Mouse (Mus musculus): Measurements from ENCODE around the gene Epha7. TPM values are rescaled to one million over a fixed set of nuclear protein-coding genes. Genes with fewer than 3 reads are reported as not detected.

Epha7 gene
- polyA plus RNA-seq, 1 experiment from 2014 or later: 68.6 TPM

DNA sequence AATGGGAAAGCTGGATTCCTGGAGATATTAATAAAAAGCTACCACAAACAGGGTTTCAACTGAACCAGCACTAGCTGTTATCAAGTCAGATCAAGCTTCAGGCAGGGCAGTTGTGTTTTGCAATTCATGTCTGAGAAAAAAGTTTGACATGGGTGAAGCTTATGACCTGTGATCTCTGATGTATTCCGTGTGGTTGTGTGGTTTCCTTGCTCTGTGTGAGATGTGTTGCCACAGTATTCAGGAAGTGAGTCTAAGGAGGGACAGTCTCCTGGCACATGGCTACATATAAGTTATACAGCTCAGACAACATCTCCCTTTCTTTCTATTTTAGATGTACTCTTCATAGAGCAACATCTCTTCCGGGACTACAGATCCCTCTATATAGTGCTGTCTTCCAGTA is 99.1 kb downstream of the Epha7 start:
- Histone ChIP-seq H3K4me3 (ENCODE audit: low read depth, low read length) (no peak overlapping the region), H3K27ac (ENCODE audit: low read length) (no peak overlapping the region), H3K9ac (ENCODE audit: low read depth, low read length) (no peak overlapping the region), H3K27me3 (ENCODE audit: control insufficient read depth, insufficient read depth, low read depth, low read length) (no peaks in the 10 kb centered on the region), H3K9me3 (replicated peaks; ENCODE audit: control insufficient read depth, low read length, poor library complexity, severe bottlenecking) (no peaks in the 10 kb centered on the region), H3K4me1 (ENCODE audit: control insufficient read depth, insufficient read depth, low read length) (no peaks in the 10 kb centered on the region), H3K4me2 (ENCODE audit: low read length) (no peak overlapping the region), H3K36me3 (ENCODE audit: control insufficient read depth, insufficient read depth, low read length) (no peaks in the 10 kb centered on the region)
- no peak for ATAC-seq
- WGBS: 90% methylated on average over 2 of the region's 2 CpGs

DNA sequence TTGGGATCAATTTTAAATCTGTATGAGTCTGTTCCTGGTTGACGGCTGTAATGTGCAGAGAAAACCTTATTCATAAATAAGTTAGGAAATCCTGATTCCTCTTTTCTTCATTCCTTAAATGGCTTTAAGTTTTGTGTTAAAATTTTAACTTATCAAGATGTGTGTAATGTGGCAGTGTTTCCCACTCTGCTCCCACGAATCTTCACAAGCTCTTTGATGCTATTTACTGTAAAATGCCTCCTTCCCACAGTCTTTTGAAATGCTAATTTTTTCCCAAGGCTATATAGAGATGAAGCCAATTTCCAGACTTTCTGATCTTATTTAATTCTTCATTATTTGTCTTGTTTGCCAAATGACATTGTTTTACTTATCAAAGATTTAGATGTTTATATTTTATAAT is 100.7 kb downstream of the Epha7 start:
- Histone ChIP-seq H3K4me2 (ENCODE audit: low read length) (no peak overlapping the region), H3K9me3 (replicated peaks; ENCODE audit: control insufficient read depth, low read length, poor library complexity, severe bottlenecking) (no peaks in the 10 kb centered on the region), H3K9ac (ENCODE audit: low read depth, low read length) (no peak overlapping the region), H3K27ac (ENCODE audit: low read length) (no peak overlapping the region), H3K4me3 (ENCODE audit: low read depth, low read length) (no peak overlapping the region), H3K27me3 (ENCODE audit: control insufficient read depth, insufficient read depth, low read depth, low read length) (no peaks in the 10 kb centered on the region), H3K4me1 (ENCODE audit: control insufficient read depth, insufficient read depth, low read length) (no peaks in the 10 kb centered on the region), H3K36me3 (ENCODE audit: control insufficient read depth, insufficient read depth, low read length) (no peaks in the 10 kb centered on the region)
- WGBS: 31% methylated on average over 2 of the region's 2 CpGs
- no peak for ATAC-seq

DNA sequence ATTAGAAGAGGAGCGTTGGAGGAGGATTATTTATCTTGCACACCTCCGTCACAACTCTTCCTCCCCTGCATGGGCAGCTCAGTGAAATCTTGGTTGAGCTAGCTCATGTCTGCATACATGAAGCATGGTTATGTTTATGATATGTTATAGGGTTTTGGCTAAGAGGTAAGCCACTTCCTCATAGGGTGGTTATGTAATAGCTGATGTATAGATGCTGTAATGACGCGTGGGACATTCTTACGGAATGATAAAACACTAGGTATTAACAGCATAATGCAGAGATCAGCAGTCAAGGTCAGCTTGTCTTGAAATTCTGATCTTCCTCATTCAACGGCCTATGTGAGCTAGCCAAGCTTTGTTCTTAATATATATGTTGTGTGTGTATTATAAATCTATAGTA is 107.7 kb downstream of the Epha7 start:
- H3K9ac ChIP-seq (ENCODE audit: low read depth, low read length): no peak overlapping the region
- H3K4me2 ChIP-seq (ENCODE audit: low read length): no peak overlapping the region
- ATAC-seq: no peak
- no peaks in the 10 kb centered on the region; the same call in 1 of the 2 replicates for H3K4me1 ChIP-seq (ENCODE audit: control insufficient read depth, insufficient read depth, low read length)
- H3K27me3 ChIP-seq (ENCODE audit: control insufficient read depth, insufficient read depth, low read depth, low read length): no peaks in the 10 kb centered on the region
- H3K4me3 ChIP-seq (ENCODE audit: low read depth, low read length): no peak overlapping the region
- WGBS: 85% methylated on average over 6 of the region's 6 CpGs
- no peaks in the 10 kb centered on the region for H3K9me3 ChIP-seq (replicated peaks; ENCODE audit: control insufficient read depth, low read length, poor library complexity, severe bottlenecking)
- H3K27ac ChIP-seq (ENCODE audit: low read length): no peak overlapping the region
- H3K36me3 ChIP-seq (ENCODE audit: control insufficient read depth, insufficient read depth, low read length): no peaks in the 10 kb centered on the region

DNA sequence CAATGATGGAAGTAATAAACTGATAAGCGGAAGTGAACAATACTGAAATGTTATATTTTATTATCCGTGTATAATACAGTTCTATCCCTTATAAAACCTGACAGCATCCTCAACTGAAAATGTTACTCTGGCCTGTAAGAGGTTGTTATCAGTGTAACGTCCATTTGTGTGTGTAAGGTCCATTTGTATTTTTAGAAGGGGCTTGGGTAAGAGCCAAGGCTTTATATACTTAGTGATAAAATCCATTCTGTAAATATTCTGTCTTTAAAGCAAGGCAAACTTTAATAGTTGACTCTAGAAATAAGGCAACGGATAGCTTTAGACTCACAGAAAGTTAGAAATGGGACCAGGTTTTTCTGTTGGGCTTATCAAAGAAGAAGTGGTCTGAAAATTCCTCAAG is 113.1 kb downstream of the Epha7 start:
- no peak overlapping the region for H3K9ac ChIP-seq (ENCODE audit: low read depth, low read length)

DNA sequence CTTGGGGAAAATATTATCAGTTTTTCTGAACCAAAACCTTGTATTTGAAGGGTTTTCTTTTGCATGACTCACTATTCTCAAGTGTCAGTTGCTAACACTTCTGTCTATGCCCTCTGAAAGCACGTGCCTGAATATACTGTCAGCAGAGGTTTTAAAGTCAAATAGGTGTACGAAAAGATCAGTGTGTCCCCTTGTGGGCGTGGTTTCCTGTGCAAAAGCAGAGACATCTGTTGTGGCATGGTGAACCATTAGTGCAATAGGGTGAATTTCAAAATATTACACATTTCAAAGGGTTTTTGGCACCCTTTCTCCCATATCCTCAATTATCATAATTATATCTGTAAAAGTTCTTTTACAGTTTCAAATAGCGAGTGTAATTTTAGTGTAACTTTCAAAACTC is 120.5 kb downstream of the Epha7 start:
- Histone ChIP-seq H3K9me3 (replicated peaks; ENCODE audit: control insufficient read depth, low read length, poor library complexity, severe bottlenecking) (no peaks in the 10 kb centered on the region), H3K4me2 (ENCODE audit: low read length) (no peak overlapping the region), H3K4me1 (ENCODE audit: control insufficient read depth, insufficient read depth, low read length) (peaks cover 7% of the 10 kb centered on the region), H3K9ac (ENCODE audit: low read depth, low read length) (no peak overlapping the region), H3K36me3 (ENCODE audit: control insufficient read depth, insufficient read depth, low read length) (no peaks in the 10 kb centered on the region), H3K4me3 (ENCODE audit: low read depth, low read length) (no peak overlapping the region), H3K27me3 (ENCODE audit: control insufficient read depth, insufficient read depth, low read depth, low read length) (no peaks in the 10 kb centered on the region), H3K27ac (ENCODE audit: low read length) (no peak overlapping the region)
- ATAC-seq: no peak
- 92% methylated on average over 4 of the region's 4 CpGs for WGBS

More for the DNA sequence above, 113.1 kb downstream of the Epha7 start:
- Histone ChIP-seq H3K36me3 (ENCODE audit: control insufficient read depth, insufficient read depth, low read length) (no peaks in the 10 kb centered on the region), H3K4me3 (ENCODE audit: low read depth, low read length) (no peak overlapping the region), H3K27me3 (ENCODE audit: control insufficient read depth, insufficient read depth, low read depth, low read length) (no peaks in the 10 kb centered on the region), H3K4me2 (ENCODE audit: low read length) (no peak overlapping the region), H3K27ac (ENCODE audit: low read length) (no peak overlapping the region), H3K9me3 (replicated peaks; ENCODE audit: control insufficient read depth, low read length, poor library complexity, severe bottlenecking) (no peaks in the 10 kb centered on the region), H3K4me1 (ENCODE audit: control insufficient read depth, insufficient read depth, low read length) (no peaks in the 10 kb centered on the region)
- no peak for ATAC-seq
- 89% methylated on average over 4 of the region's 4 CpGs for WGBS

DNA sequence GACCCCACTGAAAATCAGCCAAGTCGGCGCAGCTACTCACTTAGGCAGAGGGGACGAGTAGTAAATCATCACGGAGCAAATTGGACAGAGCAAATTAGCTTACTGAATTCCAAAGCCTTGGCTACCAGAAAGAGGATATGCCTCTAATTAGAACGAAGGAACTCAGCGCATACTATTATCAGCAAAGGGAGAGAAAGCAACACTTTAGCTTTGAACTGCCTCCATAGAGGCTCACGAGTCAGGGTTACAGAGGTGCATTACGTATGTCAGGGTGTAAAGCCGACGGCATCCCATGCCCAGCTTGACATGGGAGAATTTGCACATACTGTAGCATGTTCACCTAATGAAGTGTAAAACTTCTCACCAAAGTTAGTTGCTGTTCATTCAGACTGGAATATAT is 121.9 kb downstream of the Epha7 start:
- no peak overlapping the region for H3K4me3 ChIP-seq (ENCODE audit: low read depth, low read length)
- H3K4me2 ChIP-seq (ENCODE audit: low read length): no peak overlapping the region
- H3K27me3 ChIP-seq (ENCODE audit: control insufficient read depth, insufficient read depth, low read depth, low read length): no peaks in the 10 kb centered on the region
- no peak overlapping the region for H3K27ac ChIP-seq (ENCODE audit: low read length)
- H3K9ac ChIP-seq (ENCODE audit: low read depth, low read length): no peak overlapping the region
- no peaks in the 10 kb centered on the region for H3K9me3 ChIP-seq (replicated peaks; ENCODE audit: control insufficient read depth, low read length, poor library complexity, severe bottlenecking)
- no peaks in the 10 kb centered on the region for H3K36me3 ChIP-seq (ENCODE audit: control insufficient read depth, insufficient read depth, low read length)
- WGBS: 43% methylated on average over 10 of the region's 10 CpGs
- no peak for ATAC-seq
- H3K4me1 ChIP-seq (ENCODE audit: control insufficient read depth, insufficient read depth, low read length): peaks cover 7% of the 10 kb centered on the region

DNA sequence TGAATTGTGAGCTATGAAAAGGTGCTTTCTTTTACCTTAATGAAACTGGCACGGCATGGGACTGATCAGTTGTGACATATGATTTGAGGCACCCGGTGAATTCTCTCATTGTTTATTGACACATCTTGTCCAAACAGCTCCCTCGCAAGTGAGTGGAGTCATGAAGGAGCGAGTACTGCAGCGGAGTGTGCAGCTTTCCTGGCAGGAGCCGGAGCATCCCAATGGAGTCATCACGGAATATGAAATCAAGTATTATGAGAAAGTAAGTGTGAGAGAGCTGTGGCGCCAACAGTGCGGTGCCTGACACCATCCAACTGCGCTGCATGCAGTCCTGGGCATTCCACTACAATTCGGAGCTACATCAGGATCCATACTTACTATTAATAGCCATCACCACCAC is 122.6 kb downstream of the Epha7 start:
- Histone ChIP-seq H3K27me3 (ENCODE audit: control insufficient read depth, insufficient read depth, low read depth, low read length) (no peaks in the 10 kb centered on the region), H3K9me3 (replicated peaks; ENCODE audit: control insufficient read depth, low read length, poor library complexity, severe bottlenecking) (no peaks in the 10 kb centered on the region), H3K27ac (ENCODE audit: low read length) (no peak overlapping the region), H3K36me3 (ENCODE audit: control insufficient read depth, insufficient read depth, low read length) (no peaks in the 10 kb centered on the region), H3K4me2 (ENCODE audit: low read length) (peak overlapping the region; percentile 45), H3K9ac (ENCODE audit: low read depth, low read length) (no peak overlapping the region), H3K4me1 (ENCODE audit: control insufficient read depth, insufficient read depth, low read length) (peaks cover 7% of the 10 kb centered on the region), H3K4me3 (ENCODE audit: low read depth, low read length) (no peak overlapping the region)
- ATAC-seq: peak; percentile 71
- 56% methylated on average over 11 of the region's 11 CpGs for WGBS

DNA sequence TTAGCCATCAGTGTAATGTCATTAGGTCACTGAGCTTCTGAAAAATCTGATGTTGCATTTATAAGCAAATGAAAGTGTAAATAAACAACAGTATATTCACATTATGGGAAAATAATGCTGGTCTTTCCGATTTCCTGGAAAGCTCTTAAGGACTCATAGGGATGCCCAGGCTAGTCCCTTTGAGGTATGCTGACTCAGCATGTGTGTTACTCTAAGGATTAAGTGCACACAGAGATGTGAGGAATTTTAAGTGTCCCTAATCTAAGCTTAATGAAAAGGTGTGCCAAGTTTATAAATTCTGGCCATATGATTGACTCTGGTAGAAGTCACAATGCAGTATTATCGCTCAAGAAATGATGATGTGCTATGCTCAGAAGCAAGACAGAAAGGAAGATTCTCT is 127.8 kb downstream of the Epha7 start:
- Histone ChIP-seq H3K9me3 (replicated peaks; ENCODE audit: control insufficient read depth, low read length, poor library complexity, severe bottlenecking) (no peaks in the 10 kb centered on the region), H3K27ac (ENCODE audit: low read length) (no peak overlapping the region), H3K4me2 (ENCODE audit: low read length) (no peak overlapping the region), H3K27me3 (ENCODE audit: control insufficient read depth, insufficient read depth, low read depth, low read length) (no peaks in the 10 kb centered on the region), H3K36me3 (ENCODE audit: control insufficient read depth, insufficient read depth, low read length) (peaks cover 3% of the 10 kb centered on the region; the same call in 1 of the 2 replicates), H3K4me3 (ENCODE audit: low read depth, low read length) (no peak overlapping the region), H3K4me1 (ENCODE audit: control insufficient read depth, insufficient read depth, low read length) (peaks cover 1% of the 10 kb centered on the region), H3K9ac (ENCODE audit: low read depth, low read length) (no peak overlapping the region)
- 92% methylated on average over 2 of the region's 2 CpGs for WGBS
- ATAC-seq: no peak

DNA sequence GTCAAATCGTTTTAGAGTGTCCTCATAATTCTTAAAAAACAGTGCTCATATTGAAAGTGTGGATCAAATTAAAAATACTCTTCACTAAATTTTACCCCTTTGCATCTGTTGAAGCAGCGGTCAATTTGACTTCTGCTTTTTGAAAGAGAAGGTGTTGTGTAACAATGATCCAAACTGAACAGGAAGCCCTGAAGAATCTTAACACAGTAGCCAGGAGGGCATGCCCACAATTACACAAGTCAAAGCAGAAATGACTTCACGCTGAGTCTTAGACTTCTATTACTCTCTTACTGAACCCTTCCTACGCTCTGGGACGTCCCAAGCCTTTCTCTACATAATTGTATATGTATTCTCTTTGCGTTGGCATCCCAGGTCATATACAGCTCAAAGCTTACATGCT is 131.3 kb downstream of the Epha7 start:
- 88% methylated on average over 6 of the region's 6 CpGs for WGBS
- H3K4me2 ChIP-seq (ENCODE audit: low read length): no peak overlapping the region
- H3K27me3 ChIP-seq (ENCODE audit: control insufficient read depth, insufficient read depth, low read depth, low read length): no peaks in the 10 kb centered on the region
- no peak overlapping the region for H3K27ac ChIP-seq (ENCODE audit: low read length)
- peaks cover 3% of the 10 kb centered on the region; the same call in 1 of the 2 replicates for H3K36me3 ChIP-seq (ENCODE audit: control insufficient read depth, insufficient read depth, low read length)
- no peaks in the 10 kb centered on the region for H3K9me3 ChIP-seq (replicated peaks; ENCODE audit: control insufficient read depth, low read length, poor library complexity, severe bottlenecking)
- peaks cover 2% of the 10 kb centered on the region; the same call in 1 of the 2 replicates for H3K4me1 ChIP-seq (ENCODE audit: control insufficient read depth, insufficient read depth, low read length)
- H3K9ac ChIP-seq (ENCODE audit: low read depth, low read length): no peak overlapping the region
- ATAC-seq: no peak
- H3K4me3 ChIP-seq (ENCODE audit: low read depth, low read length): no peak overlapping the region
